Mouse (Mus musculus) liver, embryonic 14.5 days (tissue): ENCODE data around the gene Setmar.

Experiments used
- CTCF ChIP-seq: IDR thresholded peaks from 2 replicates; pipeline ENCODE4 v1.5.1; 2016; ENCODE audit warnings: antibody characterized with exemption, low read depth, control low read depth
- EP300 ChIP-seq: IDR thresholded peaks from 2 replicates; pipeline ENCODE4 v1.6.1; 2016; ENCODE audit warnings: antibody characterized with exemption, low read depth

- no peak for TF ChIP-seq CTCF
- TF ChIP-seq EP300 = no peak
Observed at GRCm38 (mm10) chr6:108092646-108093045, 27.8 kb downstream of the Setmar start.
